Mouse (Mus musculus) right cerebral cortex, postnatal 10 days (tissue): ENCODE measurements around the gene Usp54.
"Not testable (repeated sequence)": the region's sequence is repeated elsewhere in the genome, so short reads cannot be mapped to it uniquely, and the experiment has no call there.

Experiments used
- DNase-seq, 2 experiments: peaks; one replicate each; pipeline ENCODE4 v3.0.0; 2021; ENCODE audit warnings: low spot score in 2 of 2

Gene Usp54

GRCm38 (mm10) chr14:20610146-20610545 lies 30.7 kb downstream of the Usp54 start:
- DNase-seq: no peak

- DNase-seq: no peak
These were observed 31.3 kb downstream of the Usp54 start for GRCm38 (mm10) chr14:20609519-20609918.

- no peak for DNase-seq
These were observed 33.3 kb downstream of the Usp54 start for GRCm38 (mm10) chr14:20607396-20608126.

GRCm38 (mm10) chr14:20601287-20601686 lies 39.6 kb downstream of the Usp54 start:
- no peak for DNase-seq

GRCm38 (mm10) chr14:20600203-20600602 lies 40.7 kb downstream of the Usp54 start:
- no peak for DNase-seq

- DNase-seq: no peak
These were observed 41.3 kb downstream of the Usp54 start for GRCm38 (mm10) chr14:20599542-20599941.

- DNase-seq: peak; percentile 63 to 78
These were observed 45.1 kb downstream of the Usp54 start for GRCm38 (mm10) chr14:20595781-20596180.

GRCm38 (mm10) chr14:20587458-20587857 lies 53.4 kb downstream of the Usp54 start:
- DNase-seq: no peak

GRCm38 (mm10) chr14:20578822-20579407 lies 61.9 kb downstream of the Usp54 start:
- no peak for DNase-seq

GRCm38 (mm10) chr14:20576179-20576578 lies 64.7 kb downstream of the Usp54 start:
- peak; percentile 83 to 89 for DNase-seq

GRCm38 (mm10) chr14:20573196-20573595 lies 67.7 kb downstream of the Usp54 start:
- not testable (repeated sequence) for DNase-seq

- DNase-seq: no peak
These were observed 75.4 kb downstream of the Usp54 start for GRCm38 (mm10) chr14:20565256-20566021.

GRCm38 (mm10) chr14:20564692-20565091 lies 76.2 kb downstream of the Usp54 start:
- DNase-seq: no peak

GRCm38 (mm10) chr14:20561897-20562296 lies 79.0 kb downstream of the Usp54 start:
- DNase-seq: no peak

- no peak for DNase-seq
These were observed 90.7 kb downstream of the Usp54 start for GRCm38 (mm10) chr14:20550136-20550535.

GRCm38 (mm10) chr14:20546415-20546814 lies 94.4 kb downstream of the Usp54 start, which contains the start of gene Ppp3cb:
Gene Ppp3cb, minus strand, starts transcription at chr14:20546573.
- peak; percentile 86 to 88 for DNase-seq

GRCm38 (mm10) chr14:20545529-20546331 lies 95.1 kb downstream of the Usp54 start:
- peak; percentile 87 for DNase-seq

- DNase-seq: no peak
These were observed 96.1 kb downstream of the Usp54 start for GRCm38 (mm10) chr14:20544467-20545411.

- no peak for DNase-seq
These were observed 111.2 kb downstream of the Usp54 start for GRCm38 (mm10) chr14:20529643-20530042.

- no peak for DNase-seq
These were observed 120.7 kb downstream of the Usp54 start for GRCm38 (mm10) chr14:20520179-20520578.

- no peak for DNase-seq
These were observed 132.4 kb downstream of the Usp54 start for GRCm38 (mm10) chr14:20508424-20508823.
